Mouse (Mus musculus): ENCODE measurements around the gene Tmco5b. TPM values are rescaled to one million over a fixed set of nuclear protein-coding genes. Genes with fewer than 3 reads are reported as not detected.

Gene Tmco5b
- polyA plus RNA-seq, 1 experiment: not detected

DNA sequence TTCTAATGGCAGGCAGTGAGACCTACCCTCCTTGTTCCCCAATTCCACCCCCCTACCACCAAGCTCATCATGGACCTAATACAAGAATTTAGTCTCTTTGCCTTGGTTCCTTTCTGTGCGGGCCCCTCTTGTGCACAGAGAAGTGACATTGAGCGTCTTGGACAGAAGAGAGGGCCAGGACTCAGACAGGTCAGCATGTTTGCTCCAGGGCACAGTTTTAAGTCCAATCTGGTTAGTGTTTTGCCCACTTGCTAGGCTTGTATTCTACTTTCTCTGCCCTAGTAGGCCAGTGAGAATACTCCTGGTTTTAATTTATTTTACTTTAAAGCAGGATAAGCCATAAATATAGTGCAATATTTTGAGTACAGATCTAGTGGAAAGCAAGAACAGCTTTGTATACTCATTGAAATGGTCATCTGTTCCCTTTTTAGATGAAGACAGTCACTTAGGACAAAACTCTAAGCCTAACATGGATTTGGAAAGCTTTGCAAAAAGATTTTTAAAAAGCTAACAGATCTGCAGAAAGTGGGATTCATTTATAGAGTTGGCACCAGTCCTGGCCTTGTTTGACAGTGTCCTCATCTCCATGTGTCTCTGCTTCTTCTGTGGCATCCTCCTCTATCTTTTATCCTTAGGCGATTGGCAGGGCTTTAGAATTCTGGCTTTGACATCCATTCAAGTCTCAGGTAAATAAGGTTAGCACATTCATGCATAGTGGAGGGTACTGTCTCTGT, 50.2 kb downstream of the Tmco5b start:
- Histone ChIP-seq H3K4me1 (no peaks in the 10 kb centered on the region), H3K9me3 (no peaks in the 10 kb centered on the region), H3K4me3 (replicated peaks) (no peak overlapping the region), H3K36me3 (replicated peaks; ENCODE audit: low read length) (no peaks in the 10 kb centered on the region), H3K27me3 (replicated peaks) (no peaks in the 10 kb centered on the region)
- TF ChIP-seq GATA1 (IDR thresholded peaks at IDR 0.05; ENCODE audit: borderline replicate concordance, low read length): no peak
- no peak for TF ChIP-seq FLI1 (IDR thresholded peaks at IDR 0.05; ENCODE audit: low read length)

DNA sequence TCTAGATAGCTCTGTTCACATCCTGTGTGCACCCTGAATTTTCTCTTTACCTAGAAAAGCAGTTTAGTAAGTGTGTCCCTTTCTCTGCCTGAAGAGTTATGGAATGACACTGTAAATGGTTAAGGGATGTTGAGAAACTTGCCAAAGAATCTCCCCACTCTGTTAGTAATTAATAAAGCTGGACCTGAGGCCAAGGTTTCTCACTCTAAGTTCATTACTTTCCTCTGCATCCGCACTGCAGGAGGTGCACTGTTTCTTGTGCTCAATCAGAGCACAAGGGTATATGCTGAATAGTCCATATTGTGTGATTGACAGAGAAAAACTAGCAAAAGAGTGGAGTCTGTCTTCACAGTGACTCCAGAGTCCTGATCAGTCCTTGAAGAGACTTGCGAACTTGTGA, 59.0 kb downstream of the Tmco5b start:
- Histone ChIP-seq H3K9me3 (peaks cover 6% of the 10 kb centered on the region; the same call in 1 of the 2 replicates), H3K36me3 (replicated peaks; ENCODE audit: low read length) (no peaks in the 10 kb centered on the region), H3K4me3 (replicated peaks) (no peak overlapping the region), H3K27me3 (replicated peaks) (no peaks in the 10 kb centered on the region), H3K4me1 (no peaks in the 10 kb centered on the region)
- TF ChIP-seq FLI1 (IDR thresholded peaks at IDR 0.05; ENCODE audit: low read length) (no peak), GATA1 (IDR thresholded peaks at IDR 0.05; ENCODE audit: borderline replicate concordance, low read length) (no peak)

Other genes with a start within 250 kb of the Tmco5b start
- gene Ryr3, start 68.6 kb upstream of the Tmco5b start, polyA plus RNA-seq (2012; ENCODE audit: insufficient read depth, low replicate concordance): not detected in 2 replicates
- 0.62 TPM in 1 of 2 replicates, not detected in the other for gene Fmn1, start 42.0 kb downstream of the Tmco5b start, polyA plus RNA-seq (2012; ENCODE audit: insufficient read depth, low replicate concordance)